Mouse (Mus musculus): Measurements from ENCODE around the gene Dctn2. TPM values are rescaled to one million over a fixed set of nuclear protein-coding genes. Genes with fewer than 3 reads are reported as not detected.
"Not testable (repeated sequence)": the region's sequence is repeated elsewhere in the genome, so short reads cannot be mapped to it uniquely, and the experiment has no call there.

Gene Dctn2
- total RNA-seq, 2 experiments from 2014 or later: 166 to 167 TPM

DNA sequence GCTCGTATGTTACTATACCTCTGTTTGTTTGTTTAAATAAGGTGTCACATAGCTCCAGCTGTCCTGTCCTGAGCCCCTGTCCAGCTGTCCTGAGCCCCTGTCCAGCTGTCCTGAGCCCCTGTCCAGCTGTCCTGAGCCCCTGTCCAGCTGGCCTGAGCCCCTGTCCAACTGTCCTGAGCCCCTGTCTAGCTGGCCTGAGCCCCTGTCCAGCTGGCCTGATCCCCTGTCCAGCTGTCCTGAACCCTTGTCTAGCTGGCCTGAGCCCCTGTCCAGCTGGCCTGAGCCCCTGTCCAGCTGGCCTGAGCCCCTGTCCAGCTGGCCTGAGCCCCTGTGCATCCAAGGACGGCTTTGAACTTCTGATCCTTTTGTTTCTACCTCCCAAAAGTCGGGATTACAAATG, 43.0 kb downstream of the Dctn2 start:
- intact Hi-C loops (cut with DNase I): not testable (repeated sequence)

DNA sequence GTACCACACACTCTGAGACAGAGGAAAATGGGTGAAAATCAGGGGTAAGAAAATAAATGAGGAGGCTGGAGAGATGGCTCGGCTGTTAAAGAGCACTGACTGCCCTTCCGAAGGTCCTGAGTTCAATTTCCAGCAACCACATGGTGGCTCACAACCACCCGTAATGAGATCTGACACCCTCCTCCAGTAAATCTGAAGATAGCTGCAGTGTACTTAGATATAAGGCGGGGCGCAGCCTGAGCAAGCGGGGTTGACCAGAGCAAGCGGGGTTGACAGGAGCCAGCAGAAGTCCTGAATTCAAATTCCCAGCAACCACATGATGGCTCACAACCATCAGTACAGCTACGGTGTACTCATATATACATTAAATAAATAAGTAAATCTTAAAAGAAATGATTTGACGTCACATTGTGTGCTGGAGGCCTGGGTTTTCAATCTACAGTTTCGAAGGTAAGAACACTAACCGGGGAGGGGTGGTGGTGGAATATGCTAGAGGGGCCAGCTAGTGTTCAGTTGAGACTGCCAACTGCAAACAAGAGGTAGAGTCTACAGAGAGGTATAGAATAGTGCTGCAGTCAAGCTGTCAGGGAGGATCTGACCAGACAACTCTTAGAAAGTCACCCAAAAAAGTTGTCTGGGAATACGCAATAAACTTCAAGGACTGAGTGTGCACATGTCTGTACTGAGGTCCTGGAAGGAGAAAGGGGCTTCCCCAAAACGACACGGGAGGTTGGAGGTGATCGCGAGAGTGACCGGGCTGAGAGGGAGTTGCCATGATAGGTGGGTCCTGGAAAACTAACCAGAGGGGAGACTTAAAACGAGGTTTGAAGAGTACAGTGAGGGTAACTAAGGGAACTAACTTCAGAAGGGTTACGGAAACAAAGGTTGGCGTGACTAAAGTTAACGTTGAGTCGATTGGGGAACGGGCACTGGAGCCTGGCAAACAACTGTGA, 44.6 kb downstream of the Dctn2 start:
- DNase-seq: peak in 1 of 2 experiments; percentile 65
- intact Hi-C loops (cut with DNase I): no loop called here

More for the DNA sequence above, 43.0 kb downstream of the Dctn2 start:
- not testable (repeated sequence) for DNase-seq

- DNase-seq: peak; percentile 97 to 98
- intact Hi-C loops (cut with DNase I): loop anchor here (1.0 kb wide), 2 partner anchors 19 to 46 kb away; no protein-coding TSS in a partner anchor
Observed at GRCm38 (mm10) chr10:127311476-127312355, 45.5 kb downstream of the Dctn2 start, which contains the start of gene Mars. Mars (minus strand) TSS chr10:127311786.

GRCm38 (mm10) chr10:127312356-127312676, 46.1 kb downstream of the Dctn2 start:
- intact Hi-C loops (cut with DNase I): loop anchor here (1.0 kb wide), 2 partner anchors 20 to 47 kb away; no protein-coding TSS in a partner anchor

GRCm38 (mm10) chr10:127312858-127313257, 46.7 kb downstream of the Dctn2 start:
- no peak for DNase-seq
- intact Hi-C loops (cut with DNase I): loop anchor here (1.0 kb wide), 2 partner anchors 21 to 48 kb away; no protein-coding TSS in a partner anchor

More at GRCm38 (mm10) chr10:127312356-127312676, 46.1 kb downstream of the Dctn2 start:
- DNase-seq: peak; percentile 90 to 93

GRCm38 (mm10) chr10:127313516-127313915, 47.3 kb downstream of the Dctn2 start:
- intact Hi-C loops (cut with DNase I); DNase-seq: not testable (repeated sequence)

DNA sequence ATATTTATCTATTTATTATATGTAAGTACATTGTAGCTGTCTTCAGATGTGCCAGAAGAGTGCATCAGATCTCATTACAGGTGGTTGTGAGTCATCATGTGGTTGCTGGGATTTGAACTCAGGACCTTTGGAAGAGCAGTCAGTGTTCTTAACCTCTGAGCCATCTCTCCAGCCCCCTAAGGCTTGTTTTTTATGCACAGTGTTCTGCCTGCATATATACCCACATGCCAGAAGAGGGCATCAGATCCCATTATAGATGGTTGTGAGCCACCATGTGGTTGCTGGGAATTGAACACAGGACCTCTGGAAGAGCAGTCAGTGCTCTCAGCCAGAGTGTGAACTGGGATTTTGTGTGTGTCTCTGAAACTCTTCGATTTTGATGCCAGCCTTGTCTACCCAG, 48.8 kb downstream of the Dctn2 start:
- DNase-seq; intact Hi-C loops (cut with DNase I): not testable (repeated sequence)

GRCm38 (mm10) chr10:127317277-127317676, 51.1 kb downstream of the Dctn2 start:
- DNase-seq: no peak
- intact Hi-C loops (cut with DNase I): no loop called here

GRCm38 (mm10) chr10:127318009-127318408, 51.8 kb downstream of the Dctn2 start:
- intact Hi-C loops (cut with DNase I): no loop called here
- DNase-seq: no peak

- DNase-seq: no peak
- intact Hi-C loops (cut with DNase I): no loop called here
Observed at GRCm38 (mm10) chr10:127319969-127320368, 53.8 kb downstream of the Dctn2 start.

GRCm38 (mm10) chr10:127321621-127322020, 55.5 kb downstream of the Dctn2 start, which contains the start of gene Arhgap9:
Arhgap9 (plus strand) TSS chr10:127321964.
- DNase-seq: no peak
- intact Hi-C loops (cut with DNase I): no loop called here

DNA sequence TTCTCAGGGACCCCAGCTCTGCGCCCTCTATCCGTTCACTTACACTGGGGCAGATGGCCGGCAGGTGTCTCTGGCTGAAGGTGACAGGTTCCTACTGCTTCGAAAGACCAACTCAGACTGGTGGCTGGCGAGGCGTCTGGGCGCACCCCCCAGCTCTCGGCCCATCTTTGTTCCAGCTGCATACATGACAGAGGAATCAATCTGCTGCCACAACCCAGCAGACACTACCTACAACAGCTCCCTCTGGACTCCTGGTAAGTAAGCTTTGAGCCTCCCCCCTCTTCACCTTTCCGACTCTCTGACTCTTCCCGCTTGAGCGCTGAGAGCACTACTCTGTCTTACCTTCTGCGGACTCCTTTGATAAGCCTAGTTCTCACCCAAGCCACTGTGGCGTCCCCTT, 56.0 kb downstream of the Dctn2 start:
- no peak for DNase-seq
- intact Hi-C loops (cut with DNase I): no loop called here

DNA sequence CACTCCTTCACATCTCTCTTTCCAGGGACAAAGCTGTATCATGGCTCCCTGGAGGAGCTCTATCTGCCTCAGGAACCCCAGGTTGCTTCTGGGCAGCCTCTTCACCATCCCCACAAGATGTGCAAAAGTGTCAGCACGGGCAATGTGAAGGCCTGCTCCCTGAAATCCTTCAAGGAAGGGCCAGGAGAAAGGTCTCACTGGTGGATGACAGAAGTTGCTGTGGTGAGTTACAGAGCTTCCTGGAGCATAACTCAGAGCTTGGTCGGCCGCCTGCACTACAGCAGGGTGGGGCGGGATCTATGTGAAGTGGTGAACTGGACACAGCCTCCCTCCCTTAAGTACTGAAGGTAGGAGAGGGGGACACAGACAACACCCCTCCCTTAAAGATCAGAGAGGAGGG, 56.5 kb downstream of the Dctn2 start:
- DNase-seq: no peak
- intact Hi-C loops (cut with DNase I): no loop called here

DNA sequence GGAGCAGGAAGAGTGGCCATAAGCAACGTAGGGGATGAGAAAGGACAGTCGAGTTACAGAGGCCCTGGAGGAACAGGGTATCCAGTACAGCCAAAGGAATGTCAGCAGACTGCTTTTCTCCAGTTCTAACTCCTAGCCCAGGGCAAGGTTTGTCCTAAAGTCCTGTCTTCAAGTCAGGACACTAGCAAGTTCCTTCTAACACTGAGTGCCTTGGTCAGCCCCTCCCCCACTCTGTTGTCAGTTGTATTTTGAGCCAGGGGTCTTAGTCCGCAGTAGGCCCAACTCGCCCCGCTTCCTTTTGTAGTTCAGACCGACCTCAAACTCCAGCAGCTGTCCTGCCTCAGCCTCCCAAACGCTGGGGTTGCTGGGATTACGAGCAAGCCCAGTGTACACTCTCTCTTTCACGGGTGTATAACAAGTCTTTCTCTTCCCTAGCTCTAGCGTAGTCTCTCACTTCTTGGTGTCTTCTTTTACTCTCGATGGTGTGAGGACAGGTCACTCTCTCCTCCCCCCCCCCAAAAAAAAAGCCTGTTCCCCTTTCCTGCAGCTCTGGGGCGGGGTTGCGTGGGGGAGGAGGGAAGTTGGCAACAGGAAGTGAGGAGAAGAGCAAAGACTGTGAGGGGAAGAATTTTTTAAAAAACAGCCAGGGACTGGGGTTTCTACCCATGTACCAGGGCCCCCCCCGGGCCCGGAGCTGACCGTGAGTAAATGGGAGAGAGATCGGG, 57.1 kb downstream of the Dctn2 start:
- intact Hi-C loops (cut with DNase I): no loop called here
- DNase-seq: no peak

GRCm38 (mm10) chr10:127324495-127324894, 58.3 kb downstream of the Dctn2 start:
- intact Hi-C loops (cut with DNase I): no loop called here
- peak; percentile 41 to 45 for DNase-seq

GRCm38 (mm10) chr10:127325454-127326016, 59.4 kb downstream of the Dctn2 start:
- intact Hi-C loops (cut with DNase I): no loop called here
- DNase-seq: no peak

DNA sequence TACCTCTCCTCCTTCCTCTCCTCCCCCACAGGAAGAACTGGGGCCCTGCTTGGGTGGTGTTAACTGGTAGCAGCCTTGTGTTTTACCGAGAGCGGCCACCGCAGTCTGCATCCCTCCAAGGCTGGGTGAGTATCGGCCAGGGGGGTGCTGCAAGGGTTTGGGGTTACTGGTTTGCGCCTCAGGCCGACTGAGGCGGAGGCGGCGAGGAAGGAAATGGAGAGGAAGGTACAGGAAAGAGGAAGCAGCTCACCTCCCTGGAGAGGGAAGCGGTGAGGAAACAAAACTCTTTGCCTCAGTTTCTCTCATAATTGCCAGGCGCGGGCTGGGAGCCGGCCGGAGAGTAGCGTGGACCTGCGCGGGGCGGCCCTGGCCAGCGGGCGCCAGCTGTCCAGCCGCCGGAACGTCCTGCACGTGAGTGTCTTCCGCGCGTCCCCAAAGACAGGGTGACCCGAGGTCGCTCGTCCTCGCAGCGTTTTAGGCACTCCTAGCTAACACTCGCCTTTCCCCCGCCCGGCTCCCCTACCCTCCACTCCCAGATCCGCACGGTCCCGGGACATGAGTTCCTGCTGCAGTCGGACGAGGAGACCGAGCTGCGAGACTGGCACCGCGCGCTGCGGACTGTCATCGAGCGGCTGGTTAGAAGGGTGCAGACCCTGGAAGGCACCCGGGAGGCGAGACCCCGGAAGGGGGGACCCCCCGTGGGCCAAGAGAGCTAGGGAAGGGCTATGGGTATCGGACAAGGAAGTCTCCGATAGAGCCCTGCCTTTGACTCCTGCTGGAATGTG, 60.0 kb downstream of the Dctn2 start:
- peak; percentile 51 to 62 for DNase-seq
- intact Hi-C loops (cut with DNase I): no loop called here

- DNase-seq: peak; percentile 37 to 46
- intact Hi-C loops (cut with DNase I): no loop called here
Observed at GRCm38 (mm10) chr10:127326828-127327227, 60.7 kb downstream of the Dctn2 start.
